Mouse (Mus musculus) layer of hippocampus, postnatal 25 days (tissue): ENCODE results near the gene Ffar4. TPM values are rescaled to one million over a fixed set of nuclear protein-coding genes. Genes with fewer than 3 reads are reported as not detected.
A peak's percentile ranks its signal among the peaks of the same experiment; 100 is the strongest.

Experiments used
- DNase-seq, 2 experiments: peaks; one replicate each; pipeline ENCODE4 v3.0.0; 2022; ENCODE audit warnings: mixed read lengths in 2 of 2, low spot score in 1 of 2; ENCODE audit errors: extremely low spot score in 1 of 2
- total RNA-seq, 2 experiments: library from RNA; stranded (reverse); gene quantifications; 2 replicates each; pipeline ENCODE4 v1.2.3; 2021

The Ffar4 gene
- not detected for total RNA-seq

DNA sequence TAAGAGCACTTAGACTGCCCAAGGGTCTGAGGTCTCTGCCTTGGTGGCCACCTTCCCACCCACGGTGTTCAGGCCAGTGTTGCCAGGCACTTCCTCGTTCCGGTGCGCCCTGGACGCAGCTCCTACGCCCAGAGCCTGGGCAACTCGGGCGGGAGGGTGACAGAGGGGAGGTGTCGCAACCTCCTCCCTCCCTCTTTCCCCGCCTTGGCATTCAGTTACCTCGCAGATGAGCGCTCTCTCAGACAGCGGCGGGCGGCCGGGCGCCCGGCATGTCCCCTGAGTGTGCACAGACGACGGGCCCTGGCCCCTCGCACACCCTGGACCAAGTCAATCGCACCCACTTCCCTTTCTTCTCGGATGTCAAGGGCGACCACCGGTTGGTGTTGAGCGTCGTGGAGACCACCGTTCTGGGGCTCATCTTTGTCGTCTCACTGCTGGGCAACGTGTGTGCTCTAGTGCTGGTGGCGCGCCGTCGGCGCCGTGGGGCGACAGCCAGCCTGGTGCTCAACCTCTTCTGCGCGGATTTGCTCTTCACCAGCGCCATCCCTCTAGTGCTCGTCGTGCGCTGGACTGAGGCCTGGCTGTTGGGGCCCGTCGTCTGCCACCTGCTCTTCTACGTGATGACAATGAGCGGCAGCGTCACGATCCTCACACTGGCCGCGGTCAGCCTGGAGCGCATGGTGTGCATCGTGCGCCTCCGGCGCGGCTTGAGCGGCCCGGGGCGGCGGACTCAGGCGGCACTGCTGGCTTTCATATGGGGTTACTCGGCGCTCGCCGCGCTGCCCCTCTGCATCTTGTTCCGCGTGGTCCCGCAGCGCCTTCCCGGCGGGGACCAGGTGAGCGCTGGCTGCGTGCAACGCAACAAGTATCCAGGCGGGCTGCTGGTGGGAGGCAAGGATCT, at the start of gene Ffar4:
TSS of gene Ffar4 (plus strand) at position 214 of the 901 bp plus-strand sequence.
- DNase-seq = no peak

- no peak for DNase-seq
These were observed 47.2 kb upstream of the Ffar4 start for GRCm38 (mm10) chr19:38049686-38050085.

DNA sequence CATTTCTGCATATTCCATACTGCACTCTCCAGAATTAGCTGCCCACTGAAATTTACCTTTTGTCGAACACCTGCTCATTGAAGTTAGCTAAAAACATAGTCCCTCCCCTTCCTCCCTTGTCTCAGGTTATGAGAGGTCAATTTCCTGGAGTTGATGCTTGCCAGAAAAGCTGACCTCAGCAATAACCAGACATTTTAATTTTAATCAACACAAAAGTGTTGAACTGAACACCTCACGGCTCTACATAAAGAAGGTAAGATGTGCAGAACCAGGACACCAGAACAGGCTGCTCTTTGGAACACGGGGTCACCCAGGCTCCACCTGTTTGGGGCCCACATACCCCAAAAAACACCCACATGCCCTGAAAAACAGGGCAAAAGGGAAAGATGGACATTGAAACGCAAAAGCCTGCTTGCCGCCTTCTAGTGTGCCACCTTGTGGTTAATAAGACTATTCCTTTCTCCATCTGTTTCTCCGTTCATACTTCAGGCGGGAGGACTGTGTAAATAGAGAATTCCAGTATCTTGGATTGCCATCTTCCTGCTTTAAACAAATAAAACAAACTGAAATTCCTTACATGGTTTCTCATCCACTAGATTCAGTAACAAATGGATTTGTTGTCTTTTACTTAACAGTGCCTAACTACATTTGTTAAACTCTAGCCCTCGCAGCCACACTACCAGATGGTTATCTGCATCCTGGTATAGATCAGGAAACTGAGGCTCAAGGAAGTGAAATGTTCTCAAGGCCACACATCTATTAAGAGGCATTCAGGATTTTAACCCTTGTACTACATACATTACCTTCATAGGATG, 43.4 kb upstream of the Ffar4 start:
- no peak for DNase-seq

GRCm38 (mm10) chr19:38054149-38054719, 42.6 kb upstream of the Ffar4 start:
- peak; percentile 47 to 67 for DNase-seq

- DNase-seq = peak in 1 of 2 experiments; percentile 77
These were observed 42.1 kb upstream of the Ffar4 start, which contains the start of gene Cep55 for GRCm38 (mm10) chr19:38054720-38055192. TSS of gene Cep55 (plus strand) at chr19:38055011.

GRCm38 (mm10) chr19:38055798-38056197, 41.1 kb upstream of the Ffar4 start:
- no peak for DNase-seq

- DNase-seq = no peak
These were observed 40.6 kb upstream of the Ffar4 start for GRCm38 (mm10) chr19:38056276-38056675.

DNA sequence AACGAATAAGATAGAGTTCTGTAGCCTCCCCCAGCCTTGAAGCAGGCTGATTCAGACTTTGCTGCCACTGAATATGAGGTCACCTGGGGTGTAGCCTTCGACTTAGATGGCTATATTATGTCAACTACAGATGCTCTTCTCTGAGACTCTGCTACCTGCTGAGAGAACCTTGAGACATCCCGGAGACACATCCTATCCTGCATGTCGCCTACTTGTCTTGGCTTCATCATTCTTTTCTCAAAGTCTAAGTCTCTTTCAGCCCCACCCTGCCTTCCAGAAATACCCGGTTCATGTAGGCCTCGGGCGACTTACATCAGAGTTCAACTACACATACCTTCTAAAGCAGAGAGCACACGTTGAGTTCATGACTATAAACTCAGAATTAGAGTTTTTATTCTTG, 39.9 kb upstream of the Ffar4 start:
- DNase-seq = no peak

DNA sequence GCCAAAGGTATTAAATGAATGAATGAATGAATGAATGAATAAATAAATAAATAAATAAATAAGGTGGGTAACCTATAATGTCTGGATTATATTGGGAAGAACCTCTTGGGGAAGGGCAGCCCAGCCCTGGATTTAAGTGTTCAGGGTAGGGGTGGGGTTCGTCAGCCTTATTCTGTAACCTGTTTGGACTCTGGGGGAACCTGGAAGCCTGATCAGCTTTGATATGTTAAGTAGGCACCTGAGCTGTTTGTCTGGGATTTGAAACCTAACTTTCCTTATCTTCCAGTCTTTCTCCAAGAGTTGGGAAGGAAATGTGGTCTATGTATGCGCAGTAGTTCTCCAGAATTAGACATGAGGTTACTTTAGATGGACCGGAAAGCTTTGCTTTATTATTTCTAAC, 33.7 kb upstream of the Ffar4 start:
- DNase-seq = no peak

DNA sequence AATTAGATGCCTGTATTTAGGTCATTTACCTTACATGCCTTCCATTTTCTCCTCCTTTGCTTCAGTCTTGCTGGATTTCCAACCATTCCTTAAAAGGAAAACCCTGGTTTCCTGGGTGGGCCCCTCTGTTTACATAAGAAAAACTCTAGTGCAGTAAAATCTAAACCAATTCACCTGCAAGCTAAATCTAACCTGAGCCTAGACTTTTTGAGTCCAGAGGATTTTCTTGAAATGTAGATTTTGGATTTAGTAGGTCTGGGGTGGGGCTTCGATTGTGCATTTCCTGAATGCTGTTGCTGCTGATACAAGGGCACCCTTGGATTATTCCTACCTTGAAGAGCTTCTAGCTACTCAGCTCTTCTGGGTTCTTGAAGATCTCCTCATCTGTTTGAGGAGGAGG, 32.8 kb upstream of the Ffar4 start:
- no peak for DNase-seq

GRCm38 (mm10) chr19:38073226-38073625, 23.6 kb upstream of the Ffar4 start:
- DNase-seq = no peak

GRCm38 (mm10) chr19:38075051-38075450, 21.8 kb upstream of the Ffar4 start:
- DNase-seq = no peak

DNA sequence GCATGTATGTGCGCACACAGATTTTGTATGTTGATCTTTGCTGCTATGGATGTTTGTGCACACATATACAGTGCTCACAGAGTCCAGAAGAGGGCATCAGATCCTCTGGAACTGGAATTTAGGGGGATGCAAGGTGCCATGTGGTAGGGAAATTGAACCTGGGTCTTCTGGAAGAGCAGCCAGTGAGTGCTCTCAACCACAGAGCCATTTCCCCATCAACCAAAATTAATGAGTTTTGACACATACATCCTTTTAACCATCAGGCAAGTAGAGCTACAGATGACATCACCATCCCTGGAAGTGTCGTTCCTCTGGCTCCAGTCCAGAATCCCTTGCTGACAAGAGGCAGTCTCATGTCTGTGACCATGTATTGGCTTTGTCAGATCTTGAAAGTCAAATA, 20.6 kb upstream of the Ffar4 start:
- DNase-seq = no peak

DNA sequence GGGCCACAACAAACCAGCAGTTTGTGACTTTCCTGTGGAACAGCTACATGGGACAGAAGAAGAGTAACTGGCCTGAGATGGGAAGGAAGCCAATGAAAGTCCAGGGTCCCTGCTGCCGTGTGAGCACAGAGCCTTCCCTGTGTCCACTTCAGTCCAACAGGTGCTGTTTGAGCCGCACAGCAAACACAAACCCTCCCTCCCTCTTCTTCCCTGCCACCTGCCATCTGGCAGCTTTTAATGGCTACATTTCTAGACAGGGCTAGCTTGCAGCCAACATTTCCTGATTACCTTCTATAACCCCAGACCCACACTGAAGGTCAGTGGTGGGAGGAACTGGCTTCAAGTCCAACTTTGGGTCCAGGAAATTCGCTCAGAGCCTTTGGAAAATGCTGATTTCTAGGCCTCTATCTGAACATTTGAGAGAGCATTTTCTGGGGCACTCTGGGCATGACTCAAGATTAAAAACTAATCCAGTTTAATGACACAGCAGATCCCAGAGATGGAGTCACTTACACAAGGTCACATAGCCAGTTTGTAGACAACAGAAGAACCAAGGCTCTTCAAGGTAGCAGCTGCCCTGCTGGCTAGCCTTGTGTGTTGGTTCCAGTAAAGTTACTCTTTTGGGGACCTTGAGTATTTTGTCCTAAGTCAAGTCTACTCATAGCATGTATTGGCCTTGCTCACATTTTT, 18.9 kb upstream of the Ffar4 start:
- no peak for DNase-seq

DNA sequence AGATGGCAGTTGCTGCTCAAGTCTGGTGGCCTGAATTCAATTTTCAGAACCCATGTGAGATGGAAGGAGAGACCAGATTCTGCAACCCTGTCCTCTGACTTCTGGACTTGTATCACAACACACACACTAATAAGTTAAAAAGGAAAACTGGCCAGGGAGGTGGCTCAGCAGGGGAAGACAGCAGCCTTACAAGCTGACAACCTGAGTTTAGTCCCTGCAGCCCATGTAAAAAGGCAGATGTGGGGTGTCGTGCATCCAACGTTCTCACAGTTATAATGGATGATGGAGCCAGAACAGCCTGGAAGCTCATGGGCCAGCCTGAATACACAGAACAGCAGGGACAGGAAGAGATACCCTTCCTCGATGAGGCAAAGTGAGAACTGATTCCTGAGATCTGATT, 15.5 kb upstream of the Ffar4 start:
- DNase-seq = no peak

DNA sequence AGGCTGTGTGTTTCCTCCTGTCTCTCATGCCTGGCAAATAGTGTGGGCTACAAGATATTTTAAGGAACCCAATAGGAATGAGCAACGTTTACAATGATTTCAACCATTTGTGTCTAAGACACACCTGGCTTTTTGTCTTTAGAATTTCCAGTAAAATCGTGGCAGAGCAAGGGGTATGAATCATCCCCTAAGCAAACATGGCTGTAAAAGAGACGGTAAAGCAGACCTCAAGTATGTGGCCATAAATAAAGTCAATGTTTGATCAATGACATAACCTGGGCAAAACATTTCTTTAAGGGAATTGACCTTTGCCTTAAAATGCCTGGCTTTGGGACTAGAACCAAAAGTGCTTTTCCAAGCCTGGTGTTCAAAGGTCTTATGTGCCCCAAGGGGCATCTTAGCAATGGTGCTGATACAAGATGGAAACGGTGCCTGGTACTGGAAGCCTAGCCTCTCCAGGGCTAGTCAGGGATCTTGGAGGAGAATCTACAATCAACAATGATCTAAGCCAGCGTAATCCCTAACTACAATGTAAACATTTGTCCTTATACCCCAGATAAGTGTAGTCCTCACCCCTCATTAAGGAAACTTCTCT, 13.8 kb upstream of the Ffar4 start:
- DNase-seq = no peak

- no peak for DNase-seq
These were observed 11.0 kb upstream of the Ffar4 start for GRCm38 (mm10) chr19:38085841-38086240.

- peak in 1 of 2 experiments; percentile 18 for DNase-seq
These were observed 9.8 kb upstream of the Ffar4 start for GRCm38 (mm10) chr19:38086948-38087551.

DNA sequence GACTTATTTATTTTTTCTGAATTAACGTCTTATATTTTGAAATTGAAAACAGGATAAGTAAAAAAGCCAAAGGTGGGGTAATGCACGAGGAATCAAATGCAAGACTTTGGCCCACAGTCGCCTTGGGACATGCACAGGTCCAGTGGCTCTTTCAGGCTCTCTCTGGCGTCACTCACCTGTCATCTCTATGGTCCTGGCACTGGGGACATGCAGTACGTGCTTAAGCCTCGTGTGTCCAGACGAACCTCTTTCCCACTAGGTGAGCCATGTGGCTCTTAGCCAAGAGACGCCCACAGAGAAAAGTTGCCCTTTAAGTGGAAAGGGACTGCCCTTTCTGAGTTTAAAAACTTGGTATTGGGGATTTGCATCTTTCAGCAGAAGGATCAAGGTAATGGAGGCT, 7.5 kb upstream of the Ffar4 start:
- no peak for DNase-seq
